Mouse (Mus musculus): ENCODE measurements around the gene Tbx21. TPM values are rescaled to one million over a fixed set of nuclear protein-coding genes. Genes with fewer than 3 reads are reported as not detected.

Gene Tbx21
- total RNA-seq, 2 experiments from 2014 or later, result 0.32 to 0.40 TPM

DNA sequence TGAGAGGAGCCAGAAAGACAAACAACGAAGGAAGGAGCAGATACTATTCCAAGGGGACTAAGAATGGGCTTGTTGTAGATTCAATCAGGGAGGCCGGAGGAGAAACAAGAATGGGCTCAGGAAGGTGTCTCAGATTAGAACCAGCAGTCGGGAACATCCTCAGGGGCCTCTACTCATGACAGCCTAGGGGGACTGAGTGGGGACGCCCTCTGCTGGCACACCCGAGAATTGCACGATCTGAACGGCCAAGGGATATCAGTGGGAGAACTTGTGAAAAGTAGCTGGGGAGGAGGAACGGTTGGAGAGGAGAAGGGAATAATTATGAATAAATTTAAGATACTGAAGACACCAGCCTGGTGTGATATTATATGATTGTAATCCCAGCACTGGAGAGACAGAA, 31.6 kb upstream of the Tbx21 start:
- DNase-seq (ENCODE audit: extremely low spot score in 1 of 2, low spot score in 2 of 2), result peak; percentile 76 to 89
- intact Hi-C loops (cut with DNase I), result loop anchor here (2.0 to 5.0 kb wide), 2 partner anchors 74 to 164 kb away; partner anchors contain the start of gene Sp2
- Histone ChIP-seq H3K4me3 (no peak overlapping the region), H3K27ac (no peak overlapping the region)
- peak; percentile 91 for TF ChIP-seq CTCF (IDR thresholded peaks at IDR 0.05)

- no peak overlapping the region for H3K4me3 ChIP-seq
- no peak for DNase-seq (ENCODE audit: extremely low spot score in 1 of 2, low spot score in 2 of 2)
- no peak overlapping the region for H3K27ac ChIP-seq
- intact Hi-C loops (cut with DNase I), result loop anchor here (2.0 to 5.0 kb wide), 2 partner anchors 73 to 164 kb away; partner anchors contain the start of gene Sp2
- TF ChIP-seq CTCF (IDR thresholded peaks at IDR 0.05), result no peak
Observed at GRCm38 (mm10) chr11:97145951-97146350, 30.8 kb upstream of the Tbx21 start.

DNA sequence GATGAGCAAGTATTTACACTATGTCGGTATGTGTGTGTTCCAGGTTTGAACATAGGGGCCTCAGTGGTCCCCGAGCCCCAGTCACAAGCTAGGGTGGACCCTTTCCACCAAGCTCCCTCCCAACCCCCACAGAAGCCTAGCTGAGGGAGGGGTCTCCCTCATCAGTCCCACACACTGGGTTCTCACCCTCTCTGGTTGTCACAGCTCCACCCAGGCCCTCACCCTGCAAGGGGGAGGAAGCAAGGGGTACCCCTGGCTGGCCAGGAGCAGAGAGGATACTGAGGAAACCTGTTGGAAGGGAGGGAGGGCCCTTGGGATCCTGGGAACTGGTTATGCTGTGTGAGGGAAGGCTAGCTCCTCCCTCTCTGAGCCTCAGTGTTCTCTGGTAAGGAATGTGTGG, 30.2 kb upstream of the Tbx21 start:
- Histone ChIP-seq H3K4me3 (no peak overlapping the region), H3K27ac (no peak overlapping the region)
- intact Hi-C loops (cut with DNase I), result loop anchor here (5.0 kb wide), 1 partner anchor 163 kb away; the partner anchor contains the start of gene Sp2
- no peak for DNase-seq (ENCODE audit: extremely low spot score in 1 of 2, low spot score in 2 of 2)
- no peak for TF ChIP-seq CTCF (IDR thresholded peaks at IDR 0.05)

DNA sequence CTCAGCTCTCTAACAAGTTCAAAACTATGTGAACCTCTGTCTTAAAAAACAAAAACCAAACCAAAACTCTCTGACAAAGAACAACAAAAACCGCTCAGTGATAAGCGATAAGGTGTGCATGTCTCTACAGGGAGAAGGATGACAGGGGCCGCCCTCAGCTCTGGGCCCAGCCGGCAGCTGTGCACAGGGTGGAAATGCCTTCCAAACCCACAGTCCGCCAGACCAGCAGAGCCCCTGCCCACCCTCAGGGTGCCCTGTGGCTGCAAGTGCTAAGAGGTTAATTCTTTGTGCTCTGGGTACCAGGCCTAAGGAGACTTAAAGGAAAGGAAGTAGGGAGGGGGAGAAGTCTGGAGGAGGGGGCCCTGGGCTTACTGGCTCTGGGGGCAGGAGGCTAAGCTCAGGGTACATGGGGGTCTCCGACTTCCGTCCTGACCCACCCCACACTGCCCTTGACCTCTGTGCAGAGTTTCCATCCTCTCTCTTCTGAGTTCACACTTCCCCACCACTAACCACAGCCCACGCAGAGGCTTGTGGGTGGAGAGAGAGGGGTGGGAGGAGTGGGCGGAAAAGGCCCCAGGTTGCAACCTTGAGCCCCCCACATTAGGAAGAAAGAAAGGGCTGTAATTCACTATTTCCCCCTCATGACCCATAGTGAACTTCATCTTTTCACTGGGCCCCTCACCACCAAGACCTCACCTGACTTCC, 28.2 kb upstream of the Tbx21 start:
- H3K4me3 ChIP-seq, result no peak overlapping the region
- intact Hi-C loops (cut with DNase I), result no loop called here
- TF ChIP-seq CTCF (IDR thresholded peaks at IDR 0.05), result no peak
- no peak for DNase-seq (ENCODE audit: extremely low spot score in 1 of 2, low spot score in 2 of 2)
- no peak overlapping the region for H3K27ac ChIP-seq

DNA sequence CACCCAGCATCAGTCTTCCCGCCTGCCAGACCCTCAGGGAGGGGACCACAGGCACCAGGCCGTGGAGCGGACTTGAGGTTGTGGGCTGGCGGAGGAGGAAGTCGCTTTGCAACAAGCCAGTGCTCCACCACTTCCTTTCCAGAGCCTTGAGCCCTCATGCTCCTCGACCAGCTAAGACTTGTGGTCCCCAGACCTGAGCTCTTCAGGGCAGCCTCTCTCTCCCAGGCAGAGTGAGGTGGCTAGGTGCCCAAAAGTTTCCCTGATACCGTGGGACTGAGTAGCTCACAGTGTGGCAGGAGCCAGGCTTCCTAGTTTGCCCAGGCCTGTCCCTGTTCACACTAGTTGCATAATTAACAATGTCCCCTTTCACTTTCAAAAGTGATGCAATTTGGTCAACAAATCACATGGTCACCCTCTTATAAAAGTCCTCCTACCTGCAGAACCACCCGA, 27.1 kb upstream of the Tbx21 start:
- H3K4me3 ChIP-seq, result no peak overlapping the region
- no peak overlapping the region for H3K27ac ChIP-seq
- intact Hi-C loops (cut with DNase I), result no loop called here
- DNase-seq (ENCODE audit: extremely low spot score in 1 of 2, low spot score in 2 of 2), result no peak
- TF ChIP-seq CTCF (IDR thresholded peaks at IDR 0.05), result no peak

GRCm38 (mm10) chr11:97140811-97141210, 25.7 kb upstream of the Tbx21 start:
- DNase-seq (ENCODE audit: extremely low spot score in 1 of 2, low spot score in 2 of 2), result no peak
- H3K27ac ChIP-seq, result no peak overlapping the region
- intact Hi-C loops (cut with DNase I), result no loop called here
- H3K4me3 ChIP-seq, result no peak overlapping the region
- TF ChIP-seq CTCF (IDR thresholded peaks at IDR 0.05), result no peak

GRCm38 (mm10) chr11:97139256-97139655, 24.1 kb upstream of the Tbx21 start:
- no peak overlapping the region; the same call in 1 of the 2 replicates for H3K27ac ChIP-seq
- peak overlapping the region; percentile 42 for H3K4me3 ChIP-seq
- intact Hi-C loops (cut with DNase I), result no loop called here

GRCm38 (mm10) chr11:97138554-97139226, 23.6 kb upstream of the Tbx21 start:
- Histone ChIP-seq H3K4me3 (peak overlapping the region; percentile 42), H3K27ac (peak overlapping the region; percentile 67)
- intact Hi-C loops (cut with DNase I), result no loop called here
- DNase-seq (ENCODE audit: extremely low spot score in 1 of 2, low spot score in 2 of 2), result peak; percentile 45 to 65
- no peak for TF ChIP-seq CTCF (IDR thresholded peaks at IDR 0.05)

More at GRCm38 (mm10) chr11:97139256-97139655, 24.1 kb upstream of the Tbx21 start:
- TF ChIP-seq CTCF (IDR thresholded peaks at IDR 0.05), result no peak
- no peak for DNase-seq (ENCODE audit: extremely low spot score in 1 of 2, low spot score in 2 of 2)

DNA sequence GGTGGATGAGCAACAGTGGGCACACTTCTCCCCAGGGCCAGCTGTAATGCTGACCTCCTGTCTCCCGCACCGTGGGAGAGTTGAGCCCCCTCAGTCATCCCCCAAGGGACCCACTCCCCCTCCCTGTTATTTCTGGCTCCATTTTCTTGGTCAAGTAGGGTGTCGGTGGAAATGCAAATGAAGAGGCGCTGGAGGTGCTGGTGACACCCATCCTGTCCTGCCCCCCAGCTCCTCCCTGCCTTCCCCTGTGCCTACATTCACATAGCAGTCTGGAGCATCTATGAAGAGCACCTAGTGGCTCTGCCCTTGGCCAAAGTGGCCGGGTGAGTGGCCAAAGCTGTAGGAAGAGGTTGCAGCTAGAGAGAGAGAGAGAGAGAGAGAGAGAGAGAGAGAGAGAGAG, 18.1 kb upstream of the Tbx21 start:
- no peak overlapping the region for H3K27ac ChIP-seq
- no peak overlapping the region for H3K4me3 ChIP-seq
- intact Hi-C loops (cut with DNase I), result no loop called here
- TF ChIP-seq CTCF (IDR thresholded peaks at IDR 0.05), result no peak
- no peak for DNase-seq (ENCODE audit: extremely low spot score in 1 of 2, low spot score in 2 of 2)

- intact Hi-C loops (cut with DNase I), result no loop called here
- DNase-seq (ENCODE audit: extremely low spot score in 1 of 2, low spot score in 2 of 2), result no peak
- TF ChIP-seq CTCF (IDR thresholded peaks at IDR 0.05), result no peak
- H3K4me3 ChIP-seq, result no peak overlapping the region
- H3K27ac ChIP-seq, result no peak overlapping the region
Observed at GRCm38 (mm10) chr11:97132185-97132584, 17.1 kb upstream of the Tbx21 start.

GRCm38 (mm10) chr11:97131683-97132082, 16.6 kb upstream of the Tbx21 start:
- intact Hi-C loops (cut with DNase I), result no loop called here
- TF ChIP-seq CTCF (IDR thresholded peaks at IDR 0.05), result no peak
- Histone ChIP-seq H3K4me3 (no peak overlapping the region), H3K27ac (no peak overlapping the region)
- DNase-seq (ENCODE audit: extremely low spot score in 1 of 2, low spot score in 2 of 2), result no peak

DNA sequence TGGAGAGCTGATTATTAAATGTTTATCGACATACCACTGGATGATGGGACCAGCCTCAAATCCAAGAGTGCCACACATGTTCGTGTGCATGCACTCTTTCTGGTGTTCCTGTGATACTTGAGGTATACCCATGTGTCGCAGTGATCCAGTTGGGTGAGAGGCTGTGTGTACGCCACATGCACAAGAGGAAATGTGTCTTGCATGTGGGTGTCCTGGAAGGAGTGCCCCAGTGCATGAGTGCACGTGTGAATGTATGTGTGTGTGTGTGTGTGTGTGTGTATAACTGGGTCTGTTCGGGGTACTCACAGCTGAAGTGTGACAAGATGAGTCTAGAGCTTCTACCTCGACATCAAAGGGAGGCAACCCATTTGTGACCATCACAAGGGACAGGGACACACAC, 15.2 kb upstream of the Tbx21 start:
- no peak for TF ChIP-seq CTCF (IDR thresholded peaks at IDR 0.05)
- Histone ChIP-seq H3K27ac (no peak overlapping the region), H3K4me3 (no peak overlapping the region)
- intact Hi-C loops (cut with DNase I), result no loop called here
- no peak for DNase-seq (ENCODE audit: extremely low spot score in 1 of 2, low spot score in 2 of 2)
